Mouse (Mus musculus): ENCODE measurements around the gene Itsn2.

Gene Itsn2

DNA sequence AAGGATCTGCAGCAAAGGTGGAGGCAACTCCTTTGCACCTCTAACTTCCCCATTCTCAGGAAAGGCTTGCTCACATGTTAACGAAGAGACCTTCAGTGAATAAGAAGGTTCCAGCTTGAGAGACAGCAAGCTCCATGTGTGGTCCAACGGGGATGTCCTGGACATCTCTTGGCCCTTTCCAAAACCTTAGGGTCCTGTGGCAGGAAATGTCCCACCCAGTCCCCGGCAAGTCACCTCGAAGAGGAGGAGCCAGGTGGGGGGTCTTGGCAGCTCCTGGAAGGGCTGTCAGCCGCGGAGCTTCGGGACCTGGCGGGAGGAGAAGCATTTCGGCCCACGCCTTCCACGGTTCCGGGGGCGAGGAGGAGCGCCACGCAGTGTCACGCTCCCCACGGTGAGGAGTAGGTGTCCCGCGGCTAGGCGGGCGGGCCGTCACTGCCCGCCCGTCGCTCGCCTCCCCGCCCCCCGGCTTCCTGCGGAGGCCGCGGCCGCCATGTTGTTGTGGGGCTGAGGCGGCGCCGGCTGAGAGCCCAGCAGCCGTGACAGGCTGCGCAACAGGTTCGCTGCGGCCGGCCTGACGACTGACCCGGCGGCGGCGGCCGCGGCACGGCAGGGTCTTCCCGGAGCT, at the start of gene Itsn2, which contains the start of gene Gm3625:
Itsn2 (plus strand) TSS at position 98 of the 625 bp plus-strand sequence.
Gm3625 (minus strand) TSS at position 387 of the 625 bp plus-strand sequence.
- CTCF ChIA-PET, result interaction anchor here (0.5 to 1.1 kb wide), 2 partner anchors 130 to 592 kb away, joined by 3 to 6 read pairs; no protein-coding TSS in a partner anchor

DNA sequence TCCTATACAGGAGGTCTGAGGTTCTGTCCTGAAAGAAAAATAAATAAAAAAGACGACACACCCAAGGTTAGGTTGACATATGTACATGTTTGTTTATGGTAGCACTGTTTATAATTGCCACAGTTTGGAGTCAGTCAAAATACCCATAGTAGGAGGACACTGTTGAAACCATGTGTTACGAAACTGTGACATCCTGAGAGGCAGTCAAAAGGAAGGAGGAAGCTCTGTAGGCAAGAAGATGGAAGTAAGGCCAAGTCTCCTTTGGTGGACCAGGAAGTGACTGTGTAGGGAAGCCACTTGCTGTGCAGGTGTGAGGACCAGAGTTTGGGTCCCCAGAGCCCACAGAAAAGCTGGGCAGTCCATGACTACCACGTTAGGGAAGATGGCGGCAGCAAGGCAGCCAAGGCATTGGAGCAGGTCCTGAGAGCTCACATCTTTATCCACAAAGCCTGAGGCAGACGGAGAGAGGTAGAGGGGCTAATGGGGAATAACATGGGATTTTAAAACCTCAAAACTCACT, 48.0 kb upstream of the Itsn2 start:
- CTCF ChIA-PET, result no interaction called here

DNA sequence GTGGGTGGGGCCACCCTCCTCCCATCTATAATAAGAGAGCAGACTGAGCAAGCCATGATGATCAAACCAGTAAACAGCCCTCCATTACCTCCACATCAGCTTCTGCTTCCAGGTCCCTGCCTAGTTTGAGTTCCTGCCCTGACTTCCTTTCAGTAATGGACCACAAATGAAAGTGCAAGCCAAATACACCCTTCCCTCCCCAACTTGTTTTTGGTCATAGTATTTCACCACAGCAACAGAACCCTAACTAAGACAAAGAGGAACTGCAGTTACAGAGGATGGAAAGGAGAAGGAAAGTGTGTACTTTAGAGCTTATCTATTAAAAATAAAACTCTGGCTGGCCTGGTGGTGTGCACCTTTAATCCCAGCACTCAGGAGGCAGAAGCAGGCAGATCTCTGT, 47.0 kb upstream of the Itsn2 start:
- CTCF ChIA-PET, result no interaction called here

DNA sequence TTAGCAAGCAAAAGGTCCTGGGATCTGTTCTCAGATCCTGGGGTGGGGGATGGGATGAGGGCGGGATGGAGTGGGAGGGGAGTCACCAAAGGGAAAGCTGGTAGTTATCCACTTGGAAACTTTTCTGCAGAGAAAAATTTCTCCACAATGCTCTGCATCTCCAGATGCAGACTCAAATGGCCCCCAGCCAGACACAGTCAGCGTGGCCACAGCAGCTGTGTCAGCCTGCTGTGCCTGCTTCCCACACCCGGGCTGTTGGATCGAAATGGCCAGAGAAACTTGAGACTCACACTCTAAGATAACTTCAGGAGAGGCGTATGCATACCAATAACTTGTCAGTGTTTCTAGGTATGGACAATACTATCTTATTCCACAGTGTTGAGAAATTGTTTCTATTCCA, 45.9 kb upstream of the Itsn2 start:
- CTCF ChIA-PET, result interaction anchor here (0.7 kb wide), 1 partner anchor 64 kb away, joined by 13 read pairs; no protein-coding TSS in a partner anchor

DNA sequence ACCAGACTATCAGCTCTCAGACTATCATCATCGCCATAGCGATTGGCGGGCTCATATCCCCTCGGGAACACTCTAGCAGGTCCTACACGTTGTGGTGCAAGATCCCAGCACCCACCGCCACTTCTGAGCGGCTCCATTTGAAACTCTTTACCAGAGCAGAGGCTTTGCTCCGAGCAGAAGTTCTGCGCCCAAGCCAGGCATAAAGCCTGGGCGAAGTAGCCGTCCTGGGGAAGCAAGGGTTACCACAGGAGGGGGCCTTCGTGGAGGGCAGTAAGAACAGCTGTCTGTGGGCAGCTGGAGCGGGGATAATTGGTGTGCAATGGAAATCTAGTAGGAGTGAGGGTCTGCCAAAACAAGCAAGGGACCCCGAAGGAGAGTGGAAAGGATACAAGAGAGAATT, 44.9 kb upstream of the Itsn2 start:
- CTCF ChIA-PET, result interaction anchor here (0.6 to 0.7 kb wide), 3 partner anchors 223 to 397 kb away, joined by 4 to 13 read pairs (median 4); no protein-coding TSS in a partner anchor

DNA sequence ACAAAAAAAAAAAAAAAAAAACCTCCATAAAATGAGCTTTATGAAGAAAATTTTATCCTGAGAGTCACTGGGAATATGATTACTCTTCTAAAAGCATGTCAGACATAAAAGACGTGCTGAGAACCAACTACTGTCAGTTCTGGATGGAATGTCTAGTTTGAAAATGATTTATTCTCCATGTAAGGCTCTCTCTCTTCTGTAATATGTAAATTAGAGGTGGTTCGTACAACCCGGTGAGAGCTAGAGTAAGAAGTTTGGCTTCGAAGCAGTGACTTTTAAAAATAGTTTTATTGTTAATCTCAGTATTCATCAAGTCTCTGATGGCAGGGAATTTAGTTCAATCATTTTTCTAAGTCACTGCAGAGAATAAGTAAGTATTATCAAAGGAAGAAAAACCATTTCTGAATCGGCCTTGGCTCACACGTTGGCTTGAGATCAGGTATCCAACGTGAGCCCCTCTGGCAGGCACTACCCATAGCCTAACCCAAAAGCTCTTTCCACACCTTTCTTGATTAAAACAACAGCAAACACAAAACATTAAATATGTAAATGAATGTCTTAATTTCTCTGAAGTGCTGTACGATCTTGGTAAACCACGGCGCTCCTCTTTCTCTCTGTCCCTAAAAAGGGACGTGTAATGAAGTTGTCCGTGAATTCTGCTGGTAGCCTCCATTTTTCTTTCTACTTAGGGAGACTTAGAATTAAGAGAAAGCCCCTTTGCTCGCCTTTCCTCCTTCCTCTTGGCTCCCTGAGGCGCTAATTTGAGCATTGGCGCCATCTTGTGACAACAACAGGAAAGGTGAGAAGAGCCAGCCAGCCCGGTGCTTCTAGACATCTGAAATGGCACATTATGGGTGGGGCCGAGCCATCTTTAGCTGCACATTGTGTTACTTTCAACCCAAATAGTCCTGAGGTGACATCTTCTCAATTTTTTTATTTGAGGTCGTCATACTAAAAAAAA, 44.1 kb upstream of the Itsn2 start:
- CTCF ChIA-PET, result interaction anchor here (0.6 to 0.7 kb wide), 3 partner anchors 222 to 398 kb away, joined by 4 to 13 read pairs (median 4); no protein-coding TSS in a partner anchor

DNA sequence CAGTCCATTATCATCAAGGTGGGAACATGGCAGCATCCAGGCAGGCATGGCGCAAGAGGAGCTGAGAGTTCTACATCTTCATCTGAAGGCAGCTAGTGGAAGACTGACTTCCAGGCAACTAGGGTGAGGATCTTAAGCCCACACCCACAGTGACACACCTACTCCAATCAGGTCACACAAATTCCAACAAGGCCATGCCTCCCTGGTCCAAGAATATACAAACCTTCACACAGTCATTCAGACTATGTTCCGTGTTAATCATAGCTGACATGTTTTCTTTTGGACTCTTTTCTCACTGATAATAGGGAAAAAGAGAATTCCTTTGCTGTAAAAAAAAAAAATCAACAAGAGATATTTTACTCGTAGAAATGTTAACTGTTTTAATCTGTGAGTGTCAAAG, 38.7 kb upstream of the Itsn2 start:
- CTCF ChIA-PET, result interaction anchor here (0.7 kb wide), 1 partner anchor 206 kb away, joined by 4 read pairs; no protein-coding TSS in a partner anchor

DNA sequence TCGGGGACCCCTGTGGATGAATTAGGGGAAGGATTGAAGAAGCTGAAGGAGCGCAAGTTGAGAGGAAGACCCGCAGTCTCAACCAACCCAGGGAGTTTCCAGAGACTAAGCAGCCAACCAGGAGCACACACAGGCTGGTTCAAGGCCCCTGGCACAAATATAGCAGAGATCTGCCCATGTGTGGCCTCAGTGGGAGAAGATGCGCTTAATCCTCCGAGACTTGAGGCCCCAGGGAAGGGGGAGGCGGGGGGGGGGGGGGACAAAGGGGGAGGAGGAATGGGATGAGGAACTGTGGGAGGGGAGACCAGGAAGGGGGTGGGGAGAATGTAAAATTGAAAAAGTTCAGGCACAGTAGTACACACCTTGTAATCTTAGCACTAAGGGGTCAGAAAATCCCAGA, 37.0 kb upstream of the Itsn2 start:
- CTCF ChIA-PET, result interaction anchor here (0.5 kb wide), 1 partner anchor 55 kb away, joined by 3 read pairs; no protein-coding TSS in a partner anchor

DNA sequence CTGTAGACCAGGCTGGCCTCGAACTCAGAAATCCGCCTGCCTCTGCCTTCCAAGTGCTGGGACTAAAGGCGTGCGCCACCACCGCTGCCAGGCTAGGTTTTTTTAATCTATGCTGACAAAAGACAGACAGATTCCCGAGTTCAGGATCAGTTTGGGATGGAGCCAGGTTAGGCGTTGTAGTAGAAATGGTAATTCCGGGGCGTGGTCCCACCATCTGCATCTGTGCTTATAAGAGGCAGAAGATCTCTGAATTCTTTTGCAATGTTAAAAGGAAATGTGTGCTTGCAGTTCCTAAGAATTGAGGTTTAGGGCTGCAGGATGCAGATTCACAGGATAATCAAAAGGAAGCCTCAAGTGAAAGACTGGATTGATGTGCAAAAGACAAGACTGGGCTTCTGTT, 35.5 kb upstream of the Itsn2 start:
- CTCF ChIA-PET, result no interaction called here

DNA sequence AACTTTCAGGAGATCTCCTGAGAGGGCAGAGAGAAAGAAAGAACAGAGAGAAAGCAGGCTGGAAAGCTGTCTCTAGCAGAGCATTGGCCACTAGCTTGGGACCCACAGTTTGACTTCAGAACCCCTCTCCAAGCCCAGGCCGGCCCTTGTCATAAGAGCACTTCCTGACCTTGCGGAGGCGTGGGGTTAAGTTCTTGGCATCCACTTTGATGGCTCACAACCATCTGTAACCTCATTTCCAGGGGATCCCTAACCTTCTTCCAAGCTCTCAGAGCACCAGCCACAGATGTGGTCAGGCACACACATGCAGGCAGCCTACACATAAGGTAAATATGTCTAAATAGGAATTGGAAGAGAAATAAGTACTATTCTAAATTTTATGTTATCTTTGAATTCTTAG, 35.0 kb upstream of the Itsn2 start:
- CTCF ChIA-PET, result no interaction called here

DNA sequence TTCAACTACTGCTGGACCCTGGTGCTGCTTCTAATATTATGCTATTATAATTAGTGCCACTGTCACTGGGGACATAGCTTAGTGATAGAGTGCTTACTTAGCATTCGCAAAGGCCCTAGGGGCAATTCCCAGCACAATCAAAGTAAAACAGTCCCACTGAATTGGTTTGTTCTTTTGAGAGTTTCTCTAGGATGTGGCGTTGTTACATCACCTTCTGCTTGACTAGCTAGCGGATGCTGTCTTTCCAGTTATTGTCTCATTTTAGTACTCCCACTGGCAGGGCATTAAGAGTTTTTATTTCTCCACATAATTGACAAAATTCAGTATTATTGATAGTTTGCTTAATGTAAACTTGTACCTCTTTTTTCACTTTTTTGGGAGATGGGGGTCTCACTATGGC, 34.4 kb upstream of the Itsn2 start:
- CTCF ChIA-PET, result no interaction called here

DNA sequence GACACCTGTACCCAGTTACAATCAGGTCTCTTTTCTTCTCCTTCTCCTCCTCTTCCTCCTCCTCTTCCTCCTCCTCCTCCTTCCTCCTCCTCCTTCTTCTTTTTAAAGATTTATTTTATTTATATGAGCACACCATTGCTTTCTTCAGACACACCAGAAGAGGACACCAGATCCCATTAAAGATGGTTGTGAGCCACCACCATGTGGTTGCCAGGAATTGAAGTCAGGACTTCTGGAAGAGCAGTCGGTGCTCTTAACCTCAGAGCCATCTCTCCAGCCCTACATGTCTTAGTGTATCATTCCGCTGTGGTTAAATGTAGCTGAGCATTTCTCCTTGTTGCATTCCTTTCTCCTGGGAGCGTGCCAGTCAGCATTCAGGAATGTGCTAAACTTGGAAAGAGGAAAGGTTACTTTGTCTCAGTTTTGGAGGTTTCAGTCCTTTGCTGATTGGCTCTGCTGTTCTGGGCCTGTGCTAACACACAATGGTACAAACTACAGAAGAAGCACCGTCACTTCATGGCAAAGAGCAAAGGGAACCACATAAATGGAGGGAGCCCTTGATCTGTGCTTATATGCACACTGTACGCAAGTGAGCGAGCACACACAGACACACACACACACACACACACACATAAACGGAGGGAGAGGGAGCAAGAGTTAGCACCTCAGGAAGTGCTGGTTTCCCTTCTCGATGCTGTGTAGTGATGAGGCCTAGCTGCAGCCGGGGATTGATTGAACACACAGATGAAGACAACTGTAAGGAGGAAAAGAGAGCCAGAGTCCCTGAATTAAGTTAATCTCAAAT, 33.8 kb upstream of the Itsn2 start:
- CTCF ChIA-PET, result no interaction called here

DNA sequence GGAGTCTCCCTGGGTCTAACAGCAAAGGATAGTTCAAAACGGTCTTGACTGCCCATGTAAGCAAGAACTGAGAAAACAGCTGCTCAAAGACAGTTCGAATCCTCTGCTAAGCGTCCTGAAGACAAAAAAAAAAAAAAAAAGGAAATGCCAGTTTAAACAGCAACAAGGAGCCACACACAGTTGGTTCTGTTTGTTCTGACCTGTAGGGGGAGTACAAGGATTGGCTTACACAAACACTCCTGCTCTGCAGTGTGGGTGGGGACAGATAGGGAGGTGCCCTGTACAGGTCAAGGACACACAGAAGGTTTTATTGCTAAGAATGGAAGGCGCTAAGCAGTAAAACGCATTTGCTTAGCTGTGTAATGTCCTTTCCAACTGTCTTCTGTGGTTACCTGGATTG, 20.6 kb upstream of the Itsn2 start:
- CTCF ChIA-PET, result interaction anchor here (0.6 to 0.7 kb wide), 5 partner anchors 32 to 376 kb away, joined by 3 to 11 read pairs (median 3); no protein-coding TSS in a partner anchor

DNA sequence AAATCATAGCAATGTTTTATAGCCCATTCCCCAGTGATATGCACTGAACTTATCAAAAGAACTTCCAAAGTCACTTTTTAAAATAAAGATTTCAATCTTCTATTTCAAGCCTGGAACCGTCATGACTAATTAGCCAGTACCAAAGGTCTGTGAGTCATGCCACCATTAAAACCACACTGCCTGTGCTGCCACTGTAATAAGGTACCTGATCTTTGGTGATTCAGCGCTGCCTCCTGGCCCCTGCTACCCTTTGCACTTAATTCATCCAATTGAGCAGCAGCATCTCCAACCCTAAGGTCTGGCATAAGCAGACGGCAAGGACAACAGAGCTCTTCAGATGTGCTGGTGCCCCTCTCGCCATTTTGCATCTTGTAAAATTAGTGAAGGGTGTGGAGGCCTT, 18.4 kb upstream of the Itsn2 start:
- CTCF ChIA-PET, result no interaction called here

DNA sequence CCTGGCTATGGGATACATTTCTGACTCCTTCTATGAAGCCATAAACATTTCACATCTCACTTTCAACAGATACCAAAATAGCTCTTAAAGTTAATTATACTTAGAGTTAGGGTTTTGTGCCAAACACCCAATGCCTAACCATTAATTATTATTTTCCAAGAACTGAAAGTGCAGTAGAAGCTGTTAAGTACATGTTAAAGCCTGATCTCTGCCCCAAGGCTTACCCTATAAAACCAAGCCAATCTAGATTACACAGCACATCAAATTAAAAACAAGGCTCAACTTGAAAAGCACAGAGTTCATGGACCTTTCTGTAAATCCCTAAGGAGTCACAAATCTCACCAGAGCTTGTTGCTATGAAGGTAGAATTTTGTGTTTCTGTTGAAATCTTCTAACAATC, 10.1 kb upstream of the Itsn2 start:
- CTCF ChIA-PET, result interaction anchor here (0.7 kb wide), 1 partner anchor 593 kb away, joined by 4 read pairs; no protein-coding TSS in a partner anchor

DNA sequence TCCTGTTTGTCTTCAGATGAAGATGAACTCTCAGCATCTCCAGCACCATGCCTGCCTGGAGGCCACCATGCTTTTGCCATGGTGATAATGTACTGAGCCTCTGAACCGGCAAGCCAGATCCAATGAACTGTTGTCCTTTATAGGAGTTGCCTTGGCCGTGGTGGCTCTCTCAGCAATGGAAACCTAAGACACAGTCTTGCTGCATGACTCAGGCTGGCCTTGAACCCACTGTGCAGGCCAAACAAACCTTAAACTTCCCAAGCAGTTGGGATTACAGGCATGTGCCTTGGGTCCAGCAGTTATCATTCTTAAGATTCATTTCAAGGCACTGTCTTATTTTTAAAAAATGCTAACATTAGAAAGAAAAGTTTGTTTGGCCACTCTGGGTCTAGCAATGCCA, 4.6 kb upstream of the Itsn2 start:
- CTCF ChIA-PET, result no interaction called here

DNA sequence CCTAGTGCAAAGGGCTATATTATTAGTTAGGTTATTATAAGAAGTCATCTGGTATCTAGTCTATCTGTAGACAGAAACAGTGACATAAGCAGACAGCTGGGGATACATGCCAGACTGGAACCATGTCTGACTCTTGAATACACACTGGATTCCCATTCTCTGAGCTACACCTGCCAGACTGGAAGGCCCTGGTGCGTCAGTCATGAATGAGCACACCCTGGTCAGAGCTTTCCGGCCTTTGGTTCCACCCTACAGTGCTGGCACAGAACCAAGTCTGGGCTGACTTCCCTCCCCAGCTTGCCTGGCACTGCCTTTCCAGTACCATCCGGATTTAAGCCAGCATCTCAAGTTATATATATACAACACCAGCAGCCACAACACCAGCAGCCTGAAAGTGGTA, 3.8 kb upstream of the Itsn2 start:
- CTCF ChIA-PET, result no interaction called here

DNA sequence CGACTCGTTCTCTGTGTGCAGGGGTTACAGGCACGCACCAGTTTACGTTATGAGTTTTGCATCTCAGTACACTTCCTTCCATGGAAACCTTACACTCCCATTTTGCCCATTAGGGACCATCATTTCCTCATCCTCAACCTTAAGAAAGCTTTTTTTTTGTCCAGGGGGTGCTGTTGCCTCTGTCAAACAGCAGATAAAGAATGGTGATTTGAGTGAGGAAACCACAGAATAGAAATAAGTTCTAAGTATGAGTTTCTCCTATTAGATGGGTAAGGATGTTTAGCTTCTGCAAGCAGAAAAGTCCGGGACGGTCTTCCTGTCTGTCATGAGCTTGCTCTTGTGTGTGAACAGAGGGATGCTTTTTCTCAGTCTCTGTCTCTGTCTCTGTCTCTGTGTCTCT, 413 bp upstream of the Itsn2 start:
- CTCF ChIA-PET, result interaction anchor here (0.5 to 1.1 kb wide), 3 partner anchors 21 to 129 kb away, joined by 6 to 14 read pairs (median 7); no protein-coding TSS in a partner anchor

DNA sequence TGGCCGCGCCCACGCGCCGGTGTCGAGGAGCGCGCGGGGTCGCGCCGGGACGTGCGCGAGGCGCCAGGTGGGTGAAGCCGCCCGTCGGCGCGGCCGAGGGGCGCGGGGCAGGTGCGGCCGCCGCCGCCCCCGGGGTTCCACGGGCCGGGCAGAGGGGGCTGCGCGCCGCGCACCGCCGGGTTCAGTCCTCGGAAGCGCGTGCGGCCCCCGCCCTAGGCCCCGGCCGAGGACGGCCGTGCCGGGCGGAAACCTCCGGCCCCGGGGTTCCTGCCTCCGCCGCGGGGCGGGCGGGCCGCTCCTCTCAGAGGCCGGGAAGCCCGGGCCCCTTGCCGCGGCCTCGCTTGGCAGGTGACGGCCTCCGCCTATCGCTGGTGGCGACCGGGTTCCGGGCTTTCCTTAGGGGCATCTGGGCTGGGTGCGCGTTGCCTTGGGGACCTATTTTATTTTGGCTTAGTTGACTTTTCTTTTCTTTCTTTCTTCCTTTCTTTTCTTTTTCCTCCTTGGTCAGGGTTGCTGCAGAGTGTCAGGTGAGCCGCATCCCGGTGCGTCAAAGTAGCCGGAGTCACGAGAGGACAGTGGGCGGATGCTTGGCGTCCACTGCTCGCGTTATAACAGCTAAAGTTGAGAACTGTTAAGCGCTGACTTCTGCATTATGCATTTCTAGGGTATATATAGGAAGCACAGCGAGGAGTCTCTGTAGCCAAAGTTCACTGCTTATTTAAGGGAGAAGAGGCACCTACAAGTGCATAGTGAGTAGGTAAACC, 910 bp downstream of the Itsn2 start:
- CTCF ChIA-PET, result no interaction called here

DNA sequence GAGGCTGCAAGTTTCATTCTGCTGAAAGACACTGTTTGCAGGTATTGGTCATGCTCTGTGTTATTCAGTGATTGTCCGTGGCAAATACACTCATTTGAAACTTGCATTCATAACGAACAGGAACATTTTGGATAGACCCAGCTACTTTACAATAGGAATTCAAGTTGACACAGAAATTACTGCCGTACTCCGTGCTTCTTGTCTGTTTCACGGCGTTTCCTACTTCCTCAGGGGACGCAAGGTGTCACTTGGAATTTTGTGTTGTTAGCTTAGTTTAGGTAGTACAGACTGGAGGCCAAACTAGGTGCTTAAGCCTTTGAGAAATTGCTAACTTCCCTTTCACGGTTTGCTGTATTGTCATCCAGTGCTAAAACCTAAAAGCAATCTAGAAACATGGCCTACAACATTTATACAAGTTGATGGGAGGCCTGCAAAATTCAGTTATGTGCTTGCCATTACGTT, 1.5 kb downstream of the Itsn2 start:
- CTCF ChIA-PET, result no interaction called here

Data from spleen, embryonic (tissue).